Mouse (Mus musculus): ENCODE data around the gene Sh3bgrl3. TPM values are rescaled to one million over a fixed set of nuclear protein-coding genes. Genes with fewer than 3 reads are reported as not detected.

Sh3bgrl3 gene
- polyA plus RNA-seq, 1 experiment: 1,359 TPM

GRCm38 (mm10) chr4:134090521-134091224, 37.9 kb downstream of the Sh3bgrl3 start:
- TF ChIP-seq CTCF (IDR thresholded peaks at IDR 0.05; ENCODE audit: low read depth, low read length) (no peak), POLR2A (IDR thresholded peaks at IDR 0.05; ENCODE audit: borderline replicate concordance, low read depth, low read length) (no peak)
- Histone ChIP-seq H3K27ac (ENCODE audit: insufficient read depth, low read depth, low read length) (no peak overlapping the region), H3K4me1 (ENCODE audit: control insufficient read depth, insufficient read depth, low read length) (peaks cover 32% of the 10 kb centered on the region), H3K4me3 (ENCODE audit: insufficient read depth, low read length) (no peak overlapping the region)

GRCm38 (mm10) chr4:134089029-134089428, 39.6 kb downstream of the Sh3bgrl3 start:
- no peak for TF ChIP-seq CTCF (IDR thresholded peaks at IDR 0.05; ENCODE audit: low read depth, low read length)
- no peak for TF ChIP-seq POLR2A (IDR thresholded peaks at IDR 0.05; ENCODE audit: borderline replicate concordance, low read depth, low read length)
- Histone ChIP-seq H3K4me3 (ENCODE audit: insufficient read depth, low read length) (no peak overlapping the region), H3K27ac (ENCODE audit: insufficient read depth, low read depth, low read length) (no peak overlapping the region), H3K4me1 (ENCODE audit: control insufficient read depth, insufficient read depth, low read length) (peaks cover 19% of the 10 kb centered on the region)

- H3K4me3 ChIP-seq (ENCODE audit: insufficient read depth, low read length): no peak overlapping the region
- no peak overlapping the region for H3K27ac ChIP-seq (ENCODE audit: insufficient read depth, low read depth, low read length)
- TF ChIP-seq CTCF (IDR thresholded peaks at IDR 0.05; ENCODE audit: low read depth, low read length) (no peak), POLR2A (IDR thresholded peaks at IDR 0.05; ENCODE audit: borderline replicate concordance, low read depth, low read length) (no peak)
Measured at GRCm38 (mm10) chr4:134087412-134087811, 41.2 kb downstream of the Sh3bgrl3 start.

GRCm38 (mm10) chr4:134084999-134085398, 43.6 kb downstream of the Sh3bgrl3 start:
- TF ChIP-seq POLR2A (IDR thresholded peaks at IDR 0.05; ENCODE audit: borderline replicate concordance, low read depth, low read length) (no peak), CTCF (IDR thresholded peaks at IDR 0.05; ENCODE audit: low read depth, low read length) (no peak)
- H3K4me1 ChIP-seq (ENCODE audit: control insufficient read depth, insufficient read depth, low read length): peaks cover 6% of the 10 kb centered on the region
- no peak overlapping the region for H3K4me3 ChIP-seq (ENCODE audit: insufficient read depth, low read length)
- no peak overlapping the region for H3K27ac ChIP-seq (ENCODE audit: insufficient read depth, low read depth, low read length)

More at GRCm38 (mm10) chr4:134087412-134087811, 41.2 kb downstream of the Sh3bgrl3 start:
- peaks cover 7% of the 10 kb centered on the region for H3K4me1 ChIP-seq (ENCODE audit: control insufficient read depth, insufficient read depth, low read length)

GRCm38 (mm10) chr4:134082460-134082859, 46.1 kb downstream of the Sh3bgrl3 start:
- no peak for TF ChIP-seq POLR2A (IDR thresholded peaks at IDR 0.05; ENCODE audit: borderline replicate concordance, low read depth, low read length)
- no peak for TF ChIP-seq CTCF (IDR thresholded peaks at IDR 0.05; ENCODE audit: low read depth, low read length)
- H3K4me1 ChIP-seq (ENCODE audit: control insufficient read depth, insufficient read depth, low read length): peaks cover 4% of the 10 kb centered on the region; the same call in 1 of the 2 replicates
- no peak overlapping the region for H3K27ac ChIP-seq (ENCODE audit: insufficient read depth, low read depth, low read length)
- H3K4me3 ChIP-seq (ENCODE audit: insufficient read depth, low read length): peak overlapping the region; percentile 65

GRCm38 (mm10) chr4:134081730-134082386, 46.7 kb downstream of the Sh3bgrl3 start:
- H3K4me3 ChIP-seq (ENCODE audit: insufficient read depth, low read length): peak overlapping the region; percentile 65
- H3K27ac ChIP-seq (ENCODE audit: insufficient read depth, low read depth, low read length): no peak overlapping the region
- peaks cover 4% of the 10 kb centered on the region; the same call in 1 of the 2 replicates for H3K4me1 ChIP-seq (ENCODE audit: control insufficient read depth, insufficient read depth, low read length)
- TF ChIP-seq POLR2A (IDR thresholded peaks at IDR 0.05; ENCODE audit: borderline replicate concordance, low read depth, low read length) (no peak), CTCF (IDR thresholded peaks at IDR 0.05; ENCODE audit: low read depth, low read length) (no peak)

GRCm38 (mm10) chr4:134080674-134081073, 47.9 kb downstream of the Sh3bgrl3 start:
- Histone ChIP-seq H3K4me1 (ENCODE audit: control insufficient read depth, insufficient read depth, low read length) (peaks cover 4% of the 10 kb centered on the region; the same call in 1 of the 2 replicates), H3K27ac (ENCODE audit: insufficient read depth, low read depth, low read length) (no peak overlapping the region), H3K4me3 (ENCODE audit: insufficient read depth, low read length) (no peak overlapping the region)
- TF ChIP-seq CTCF (IDR thresholded peaks at IDR 0.05; ENCODE audit: low read depth, low read length) (no peak), POLR2A (IDR thresholded peaks at IDR 0.05; ENCODE audit: borderline replicate concordance, low read depth, low read length) (no peak)

- no peak for TF ChIP-seq POLR2A (IDR thresholded peaks at IDR 0.05; ENCODE audit: borderline replicate concordance, low read depth, low read length)
- no peak; the same call in 1 of the 2 replicates for TF ChIP-seq CTCF (IDR thresholded peaks at IDR 0.05; ENCODE audit: low read depth, low read length)
- Histone ChIP-seq H3K4me3 (ENCODE audit: insufficient read depth, low read length) (no peak overlapping the region), H3K4me1 (ENCODE audit: control insufficient read depth, insufficient read depth, low read length) (peaks cover 4% of the 10 kb centered on the region; the same call in 1 of the 2 replicates), H3K27ac (ENCODE audit: insufficient read depth, low read depth, low read length) (no peak overlapping the region)
Measured at GRCm38 (mm10) chr4:134078694-134079093, 49.9 kb downstream of the Sh3bgrl3 start.

Other genes starting within 250 kb of the Sh3bgrl3 start
- gene Rps6ka1, start 241.0 kb downstream of the Sh3bgrl3 start, polyA plus RNA-seq (2012; ENCODE audit: insufficient read depth, insufficient read length, missing spikeins): 100 and 101 TPM in 2 replicates
- gene Hmgn2, start 160.1 kb downstream of the Sh3bgrl3 start, polyA plus RNA-seq (2012; ENCODE audit: insufficient read depth, insufficient read length, missing spikeins): 222 and 234 TPM in 2 replicates
- 36.6 and 38.7 TPM in 2 replicates for gene Dhdds, start 127.9 kb downstream of the Sh3bgrl3 start, polyA plus RNA-seq (2012; ENCODE audit: insufficient read depth, insufficient read length, missing spikeins)
- 0.23 TPM in 1 of 2 replicates, not detected in the other for gene Lin28a, start 109.9 kb downstream of the Sh3bgrl3 start, polyA plus RNA-seq (2012; ENCODE audit: insufficient read depth, insufficient read length, missing spikeins)
- gene Zfp683, start 75.0 kb downstream of the Sh3bgrl3 start, polyA plus RNA-seq (2012; ENCODE audit: insufficient read depth, insufficient read length, missing spikeins): not detected in 2 replicates
- 0.71 and 2.7 TPM in 2 replicates for gene Crybg2, start 68.0 kb downstream of the Sh3bgrl3 start, polyA plus RNA-seq (2012; ENCODE audit: insufficient read depth, insufficient read length, missing spikeins)
- gene Cd52, start 33.7 kb downstream of the Sh3bgrl3 start, polyA plus RNA-seq (2012; ENCODE audit: insufficient read depth, insufficient read length, missing spikeins): 1,130 and 1,142 TPM in 2 replicates
- gene Ubxn11, start 26.2 kb downstream of the Sh3bgrl3 start, polyA plus RNA-seq (2012; ENCODE audit: insufficient read depth, insufficient read length, missing spikeins): 2.5 and 5.8 TPM in 2 replicates
- 12.5 and 13.9 TPM in 2 replicates for gene Cep85, start 58.3 kb upstream of the Sh3bgrl3 start, polyA plus RNA-seq (2012; ENCODE audit: insufficient read depth, insufficient read length, missing spikeins)
- gene Gm7534, start 74.2 kb upstream of the Sh3bgrl3 start, polyA plus RNA-seq (2012; ENCODE audit: insufficient read depth, insufficient read length, missing spikeins): not detected in 2 replicates
- not detected in 2 replicates for gene Catsper4, start 98.6 kb upstream of the Sh3bgrl3 start, polyA plus RNA-seq (2012; ENCODE audit: insufficient read depth, insufficient read length, missing spikeins)
- not detected in 2 replicates for gene Cnksr1, start 109.6 kb upstream of the Sh3bgrl3 start, polyA plus RNA-seq (2012; ENCODE audit: insufficient read depth, insufficient read length, missing spikeins)
- not detected in 2 replicates for gene E130218I03Rik, start 114.9 kb upstream of the Sh3bgrl3 start, polyA plus RNA-seq (2012; ENCODE audit: insufficient read depth, insufficient read length, missing spikeins)
- gene Zfp593, start 116.8 kb upstream of the Sh3bgrl3 start, polyA plus RNA-seq (2012; ENCODE audit: insufficient read depth, insufficient read length, missing spikeins): 3.9 and 5.3 TPM in 2 replicates
- not detected in 2 replicates for gene Gm30191, start 118.1 kb upstream of the Sh3bgrl3 start, polyA plus RNA-seq (2012; ENCODE audit: insufficient read depth, insufficient read length, missing spikeins)
- not detected in 2 replicates for gene Grrp1, start 125.3 kb upstream of the Sh3bgrl3 start, polyA plus RNA-seq (2012; ENCODE audit: insufficient read depth, insufficient read length, missing spikeins)
- gene Pdik1l, start 159.1 kb upstream of the Sh3bgrl3 start, polyA plus RNA-seq (2012; ENCODE audit: insufficient read depth, insufficient read length, missing spikeins): 12.2 and 15.2 TPM in 2 replicates
- not detected in 2 replicates for gene Trim63, start 186.3 kb upstream of the Sh3bgrl3 start, polyA plus RNA-seq (2012; ENCODE audit: insufficient read depth, insufficient read length, missing spikeins)
- not detected in 2 replicates for gene Slc30a2, start 214.4 kb upstream of the Sh3bgrl3 start, polyA plus RNA-seq (2012; ENCODE audit: insufficient read depth, insufficient read length, missing spikeins)

Data from bone marrow macrophage, adult 2 months (primary cell).